Mouse (Mus musculus): ENCODE measurements around the gene Slc35g3.

The Slc35g3 gene

GRCm38 (mm10) chr11:69784793-69785272 lies 23.1 kb upstream of the Slc35g3 start:
- peak; percentile 37 for DNase-seq (ENCODE audit: low read depth)

- no peak for DNase-seq (ENCODE audit: low read depth)
These were observed 20.1 kb upstream of the Slc35g3 start for GRCm38 (mm10) chr11:69781828-69782227.

GRCm38 (mm10) chr11:69778985-69779384 lies 17.2 kb upstream of the Slc35g3 start:
- DNase-seq (ENCODE audit: low read depth), result no peak

DNA sequence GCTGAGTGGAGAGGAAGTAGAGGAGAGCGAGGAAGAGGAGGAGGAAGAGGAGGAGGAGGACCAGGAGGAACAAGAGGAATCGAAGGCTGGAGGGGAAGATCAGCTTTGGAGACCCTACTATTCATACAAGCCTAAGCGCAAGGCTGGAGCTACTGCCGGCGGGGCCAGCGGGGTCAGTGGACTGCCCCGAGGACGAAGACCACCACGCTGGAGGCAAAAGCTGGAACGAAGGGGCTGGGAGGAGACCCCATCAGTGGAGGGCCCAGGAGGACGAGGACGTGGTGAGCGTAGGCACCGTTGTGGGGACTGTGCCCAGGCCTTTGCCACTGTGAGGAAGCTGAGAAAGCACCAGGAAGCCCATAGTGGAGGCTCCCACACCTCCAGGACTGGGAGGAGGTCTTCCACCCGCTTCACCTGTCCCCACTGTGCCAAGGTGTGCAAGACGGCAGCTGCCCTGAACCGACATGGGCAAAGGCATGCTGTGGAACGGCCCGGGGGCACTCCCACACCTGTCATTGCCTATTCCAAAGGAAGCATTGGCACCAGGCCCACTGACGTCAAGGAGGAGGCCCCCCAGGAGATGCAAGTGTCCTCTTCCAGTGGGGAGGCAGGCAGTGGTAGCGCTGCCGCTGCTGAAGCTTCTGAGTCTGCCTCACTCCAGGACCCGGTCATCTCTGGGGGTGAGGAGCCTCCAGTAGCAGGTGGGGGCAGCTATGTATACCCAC lies 16.7 kb upstream of the Slc35g3 start:
- no peak for DNase-seq (ENCODE audit: low read depth)

GRCm38 (mm10) chr11:69777504-69778257 lies 15.9 kb upstream of the Slc35g3 start:
- no peak for DNase-seq (ENCODE audit: low read depth)

DNA sequence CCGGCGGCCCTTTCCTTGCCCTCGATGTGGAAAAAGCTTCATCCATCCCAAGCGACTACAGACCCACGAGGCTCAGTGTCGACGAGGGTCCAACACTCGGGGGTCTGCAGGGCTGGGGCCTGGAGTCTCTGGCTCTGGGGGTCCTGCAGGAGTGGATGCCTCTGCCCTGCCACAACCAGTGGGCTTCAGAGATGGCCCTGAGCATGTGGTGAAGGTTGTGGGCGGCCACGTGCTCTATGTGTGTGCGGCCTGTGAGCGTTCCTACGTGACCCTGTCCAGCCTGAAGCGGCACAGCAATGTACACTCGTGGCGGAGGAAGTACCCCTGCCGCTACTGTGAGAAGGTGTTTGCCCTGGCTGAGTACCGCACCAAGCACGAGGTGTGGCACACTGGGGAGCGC lies 14.7 kb upstream of the Slc35g3 start:
- DNase-seq (ENCODE audit: low read depth), result no peak

DNA sequence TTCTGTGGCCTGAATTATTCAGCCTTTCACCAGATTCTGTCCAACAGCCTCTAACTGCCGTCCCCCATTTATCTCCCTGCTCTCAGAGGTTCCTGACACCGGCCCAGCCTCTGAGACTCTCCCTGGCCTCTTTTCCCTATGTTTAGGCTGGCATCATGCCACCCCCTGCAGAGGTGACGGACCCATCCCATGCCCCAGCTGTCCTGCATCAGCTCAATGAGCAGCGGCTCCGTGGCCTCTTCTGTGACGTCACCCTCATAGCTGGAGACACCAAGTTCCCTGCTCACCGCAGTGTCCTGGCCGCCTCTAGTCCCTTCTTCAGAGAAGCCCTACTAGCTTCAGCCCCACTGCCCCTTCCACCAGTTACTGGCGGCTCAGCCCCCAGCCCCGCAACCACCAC lies 13.9 kb upstream of the Slc35g3 start:
- no peak for DNase-seq (ENCODE audit: low read depth)

DNA sequence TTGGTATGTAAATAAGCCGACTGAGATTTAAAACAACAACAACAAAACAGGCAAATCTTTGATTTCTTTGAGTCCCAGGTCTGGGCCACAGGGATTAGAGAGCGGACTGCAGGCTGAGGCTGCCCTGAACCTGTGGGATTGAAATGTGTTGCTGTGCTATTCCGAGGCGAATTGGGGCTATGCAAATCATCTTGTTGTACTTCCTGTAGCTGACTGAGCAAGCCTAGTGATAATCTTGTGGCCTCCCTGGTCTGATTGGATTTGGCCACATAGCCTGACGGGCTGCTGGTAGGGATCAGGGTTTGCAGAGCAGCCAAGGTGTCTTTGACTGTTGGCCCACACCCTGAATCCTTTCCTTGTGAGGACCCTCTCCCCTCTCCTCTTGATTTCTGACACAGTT lies 13.2 kb upstream of the Slc35g3 start:
- no peak for DNase-seq (ENCODE audit: low read depth)

DNA sequence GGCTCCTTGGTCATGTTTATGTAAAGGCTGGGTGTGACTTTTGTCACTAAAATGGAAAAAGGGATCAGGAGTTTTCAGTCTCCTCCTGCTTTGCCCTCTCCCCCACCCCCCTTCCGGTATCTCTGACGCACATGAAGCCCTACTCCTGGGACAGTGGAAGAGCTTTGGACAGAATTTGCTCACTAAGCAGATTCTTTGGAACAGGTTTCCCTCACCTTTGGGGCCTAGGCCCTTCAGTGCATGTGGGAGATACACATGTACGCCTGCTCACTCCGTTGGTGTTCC lies 5.8 kb upstream of the Slc35g3 start:
- peak; percentile 16 for DNase-seq (ENCODE audit: low read depth)

- DNase-seq (ENCODE audit: low read depth), result no peak
These were observed 5.3 kb upstream of the Slc35g3 start for GRCm38 (mm10) chr11:69766872-69767624.

DNA sequence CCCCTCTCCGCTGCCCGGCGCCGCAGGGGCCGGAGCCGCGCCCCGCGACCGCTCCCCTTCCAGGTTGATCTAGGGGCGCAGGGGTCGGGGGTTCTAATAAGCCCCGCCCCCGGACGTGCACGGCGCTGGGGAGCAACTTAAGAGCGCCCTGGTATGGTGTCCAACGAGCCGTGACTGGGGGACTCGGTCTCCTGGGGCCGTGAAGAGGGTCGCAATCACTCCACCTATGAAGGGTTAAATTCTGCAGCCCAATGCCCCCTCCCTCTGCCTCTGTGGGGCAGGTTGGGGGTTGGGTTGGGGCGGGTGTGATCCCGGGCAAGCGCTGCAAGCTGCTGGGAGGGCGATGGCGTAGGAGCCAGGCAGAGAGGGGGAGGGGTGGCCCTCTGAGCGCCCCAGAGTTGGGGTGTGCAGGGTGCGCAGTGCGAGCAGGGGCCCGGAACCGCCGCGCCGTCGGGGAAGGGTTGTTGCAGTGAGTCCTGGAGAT lies 4.4 kb upstream of the Slc35g3 start:
- peak; percentile 89 for DNase-seq (ENCODE audit: low read depth)

- DNase-seq (ENCODE audit: low read depth), result peak; percentile 78
These were observed 3.7 kb upstream of the Slc35g3 start, which contains the start of gene Zbtb4 for GRCm38 (mm10) chr11:69765221-69766125. Gene Zbtb4, plus strand, starts transcription at chr11:69765912.

DNA sequence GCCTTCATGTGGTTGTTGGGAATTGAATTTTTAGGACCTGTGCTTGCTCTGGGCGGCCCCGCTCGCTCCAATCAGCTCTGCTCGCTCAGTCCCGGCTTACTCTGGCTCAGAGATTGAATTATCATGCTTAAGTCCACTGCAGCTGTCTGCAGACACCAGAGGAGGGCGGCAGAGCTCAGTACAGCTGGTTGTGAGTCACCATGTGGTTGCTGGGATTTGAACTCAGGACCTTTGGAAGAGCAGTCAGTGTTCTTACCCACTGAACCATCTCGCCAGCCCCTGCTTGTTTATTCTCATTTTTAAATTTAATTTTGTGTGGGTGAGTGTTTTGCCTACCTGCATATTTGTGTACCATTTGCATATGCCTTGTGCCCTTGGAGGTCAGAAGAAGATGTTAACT lies 1.8 kb upstream of the Slc35g3 start:
- peak; percentile 52 for DNase-seq (ENCODE audit: low read depth)

DNA sequence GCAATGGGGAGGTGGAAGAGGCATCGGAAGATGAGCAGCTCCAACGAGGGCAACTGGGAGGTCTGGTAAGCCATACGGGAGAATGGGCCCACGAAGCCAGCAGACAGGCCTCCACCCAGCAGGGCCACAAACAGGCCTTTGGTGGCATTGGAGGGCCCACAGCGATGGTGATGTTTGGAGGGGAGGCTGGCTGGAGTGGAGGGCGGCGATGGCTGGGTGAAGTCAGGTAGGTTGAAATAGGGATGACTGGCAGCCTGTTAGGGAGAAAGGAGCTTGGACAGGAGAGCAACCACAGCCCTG lies 917 bp downstream of the Slc35g3 start:
- no peak for DNase-seq (ENCODE audit: low read depth)

- DNase-seq (ENCODE audit: low read depth), result peak; percentile 26
These were observed 1.4 kb downstream of the Slc35g3 start for GRCm38 (mm10) chr11:69760160-69760900.

GRCm38 (mm10) chr11:69758971-69759721 lies 2.6 kb downstream of the Slc35g3 start:
- peak; percentile 91 for DNase-seq (ENCODE audit: low read depth)

DNA sequence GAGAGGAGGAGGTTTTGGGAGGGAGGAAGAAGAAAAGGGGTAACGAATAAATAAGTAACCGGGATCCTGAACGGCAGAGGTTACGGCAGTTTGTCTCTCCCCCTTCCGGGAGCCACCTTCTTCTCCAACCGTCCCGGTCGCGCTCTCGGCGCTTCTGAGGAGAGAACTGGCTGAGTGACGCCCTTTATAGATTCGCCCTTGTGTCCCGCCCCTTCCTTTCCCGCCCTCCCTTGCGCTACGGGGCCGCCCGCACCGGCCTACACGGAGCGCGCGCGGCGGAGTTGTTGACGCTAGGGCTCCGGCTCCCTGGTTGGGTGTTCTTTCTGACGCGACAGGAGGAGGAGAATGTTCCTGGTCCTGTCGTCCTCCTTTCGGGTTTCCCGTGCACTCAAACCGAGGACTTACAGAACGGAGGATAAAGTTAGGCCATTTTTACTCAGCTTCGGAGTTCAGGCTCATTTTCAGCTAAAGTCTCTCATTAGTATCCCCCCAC lies 3.2 kb downstream of the Slc35g3 start, which contains the start of gene Polr2a:
Gene Polr2a, minus strand, starts transcription at position 160 of the 493 bp plus-strand sequence.
- peak; percentile 99 for DNase-seq (ENCODE audit: low read depth)

- DNase-seq (ENCODE audit: low read depth), result peak; percentile 97
These were observed 3.7 kb downstream of the Slc35g3 start for GRCm38 (mm10) chr11:69758090-69758456.

- no peak for DNase-seq (ENCODE audit: low read depth)
These were observed 4.3 kb downstream of the Slc35g3 start for GRCm38 (mm10) chr11:69757303-69758089.

Data from induced T-regulatory cell, adult 2 months (primary cell).